Mouse (Mus musculus) embryonic stem cell, embryonic (primary cell): ENCODE results near the gene Osmr.

Source experiments
- CTCF ChIA-PET, 4 experiments: fragments of 300-600 bp in 2 of 4; fragments of 350-600 bp in 2 of 4; sonication (Branson Sonifier 250); formaldehyde crosslinking; loops; one replicate each; lab custom pipeline; 2022; ENCODE audit warnings: inconsistent platforms in 2 of 4; lab: Charles Lee
- POLR2A ChIA-PET, 4 experiments: fragments of 300-600 bp in 2 of 4; fragments of 350-600 bp in 2 of 4; sonication (Branson Sonifier 250); formaldehyde crosslinking; loops; one replicate each; lab custom pipeline; 2022; ENCODE audit warnings: antibody characterized with exemption in 4 of 4, inconsistent platforms in 1 of 4; lab: Charles Lee

The Osmr gene

DNA sequence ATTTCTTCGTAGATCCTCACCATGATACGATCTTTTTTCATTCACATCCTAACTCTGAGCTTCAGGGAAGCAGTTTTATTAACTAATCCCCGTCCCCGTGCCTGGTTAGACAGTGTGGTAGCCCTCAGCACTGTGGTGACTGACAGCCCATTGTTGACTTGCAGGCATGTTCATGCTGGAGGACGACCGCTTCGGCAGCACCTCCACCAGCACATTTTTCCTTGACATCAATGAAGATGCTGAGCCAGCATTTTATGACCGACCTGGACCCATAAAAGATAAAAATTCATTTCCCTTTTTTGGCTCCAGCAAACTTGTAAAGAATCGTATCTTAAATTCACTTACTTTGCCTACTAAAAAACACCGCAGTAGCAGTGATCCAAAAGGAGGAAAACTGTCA is 88.6 kb downstream of the Osmr start:
- ChIA-PET CTCF (no interaction called here), POLR2A (interaction anchor here in 1 of 4 experiments (1.2 to 1.5 kb wide), 2 partner anchors 12 to 23 kb away, joined by 3 to 5 read pairs; no protein-coding TSS in a partner anchor)

GRCm38 (mm10) chr15:6772265-6772664 is 102.5 kb downstream of the Osmr start:
- ChIA-PET POLR2A (interaction anchor here in 3 of 4 experiments (0.6 to 1.3 kb wide), 5 partner anchors 9 to 69 kb away, joined by 3 to 4 read pairs (median 3); no protein-coding TSS in a partner anchor), CTCF (no interaction called here)
